Mouse (Mus musculus): ENCODE data around the gene Mgat4b. TPM values are rescaled to one million over a fixed set of nuclear protein-coding genes. Genes with fewer than 3 reads are reported as not detected.

Mgat4b gene
- polyA plus RNA-seq, 1 experiment from 2014 or later = 18.7 TPM

- H3K9me3 ChIP-seq (ENCODE audit: control insufficient read depth, low read length) = no peaks in the 10 kb centered on the region
- H3K4me2 ChIP-seq = no peak overlapping the region
- H3K9ac ChIP-seq (ENCODE audit: low read length) = no peak overlapping the region
- no peak overlapping the region for H3K4me3 ChIP-seq (ENCODE audit: low read depth, low read length)
- no peak for ATAC-seq (ENCODE audit: low FRiP score)
- peaks cover 5% of the 10 kb centered on the region for H3K4me1 ChIP-seq (ENCODE audit: control insufficient read depth, insufficient read depth, low read length)
- no peak for DNase-seq (ENCODE audit: low spot score, missing footprints)
- 82% methylated on average over 5 of the region's 5 CpGs for WGBS
- H3K36me3 ChIP-seq (ENCODE audit: control insufficient read depth, insufficient read depth, low read length) = no peaks in the 10 kb centered on the region
- H3K27me3 ChIP-seq (ENCODE audit: control insufficient read depth, insufficient read depth, low read length) = no peaks in the 10 kb centered on the region
- no peak overlapping the region for H3K27ac ChIP-seq (ENCODE audit: low read depth, low read length)
Measured at GRCm38 (mm10) chr11:50178532-50179488, 31.9 kb upstream of the Mgat4b start.

GRCm38 (mm10) chr11:50180478-50181231 is 30.0 kb upstream of the Mgat4b start:
- WGBS = 78% methylated on average over 6 of the region's 6 CpGs
- H3K4me1 ChIP-seq (ENCODE audit: control insufficient read depth, insufficient read depth, low read length) = no peaks in the 10 kb centered on the region
- DNase-seq (ENCODE audit: low spot score, missing footprints) (no peak), ATAC-seq (ENCODE audit: low FRiP score) (no peak)
- no peaks in the 10 kb centered on the region for H3K9me3 ChIP-seq (ENCODE audit: control insufficient read depth, low read length)
- no peaks in the 10 kb centered on the region for H3K27me3 ChIP-seq (ENCODE audit: control insufficient read depth, insufficient read depth, low read length)
- H3K4me2 ChIP-seq = no peak overlapping the region
- H3K27ac ChIP-seq (ENCODE audit: low read depth, low read length) = no peak overlapping the region
- no peak overlapping the region for H3K9ac ChIP-seq (ENCODE audit: low read length)
- H3K36me3 ChIP-seq (ENCODE audit: control insufficient read depth, insufficient read depth, low read length) = no peaks in the 10 kb centered on the region
- H3K4me3 ChIP-seq (ENCODE audit: low read depth, low read length) = no peak overlapping the region

GRCm38 (mm10) chr11:50182702-50183101 is 28.0 kb upstream of the Mgat4b start:
- ATAC-seq (ENCODE audit: low FRiP score) (no peak), DNase-seq (ENCODE audit: low spot score, missing footprints) (no peak)
- WGBS = 90% methylated on average over 4 of the region's 4 CpGs

GRCm38 (mm10) chr11:50184788-50185187 is 25.9 kb upstream of the Mgat4b start:
- Histone ChIP-seq H3K4me3 (ENCODE audit: low read depth, low read length) (no peak overlapping the region), H3K9ac (ENCODE audit: low read length) (no peak overlapping the region), H3K4me1 (ENCODE audit: control insufficient read depth, insufficient read depth, low read length) (no peaks in the 10 kb centered on the region), H3K27ac (ENCODE audit: low read depth, low read length) (no peak overlapping the region), H3K9me3 (ENCODE audit: control insufficient read depth, low read length) (no peaks in the 10 kb centered on the region), H3K36me3 (ENCODE audit: control insufficient read depth, insufficient read depth, low read length) (no peaks in the 10 kb centered on the region), H3K4me2 (no peak overlapping the region), H3K27me3 (ENCODE audit: control insufficient read depth, insufficient read depth, low read length) (no peaks in the 10 kb centered on the region)
- WGBS = 85% methylated on average over 3 of the region's 3 CpGs
- ATAC-seq (ENCODE audit: low FRiP score) (no peak), DNase-seq (ENCODE audit: low spot score, missing footprints) (no peak)

More at GRCm38 (mm10) chr11:50182702-50183101, 28.0 kb upstream of the Mgat4b start:
- no peak overlapping the region for H3K9ac ChIP-seq (ENCODE audit: low read length)
- no peak overlapping the region for H3K4me3 ChIP-seq (ENCODE audit: low read depth, low read length)
- H3K36me3 ChIP-seq (ENCODE audit: control insufficient read depth, insufficient read depth, low read length) = no peaks in the 10 kb centered on the region
- no peaks in the 10 kb centered on the region for H3K4me1 ChIP-seq (ENCODE audit: control insufficient read depth, insufficient read depth, low read length)
- no peaks in the 10 kb centered on the region for H3K27me3 ChIP-seq (ENCODE audit: control insufficient read depth, insufficient read depth, low read length)
- H3K27ac ChIP-seq (ENCODE audit: low read depth, low read length) = no peak overlapping the region
- no peak overlapping the region for H3K4me2 ChIP-seq
- no peaks in the 10 kb centered on the region for H3K9me3 ChIP-seq (ENCODE audit: control insufficient read depth, low read length)

GRCm38 (mm10) chr11:50188682-50189081 is 22.0 kb upstream of the Mgat4b start:
- Histone ChIP-seq H3K27me3 (ENCODE audit: control insufficient read depth, insufficient read depth, low read length) (no peaks in the 10 kb centered on the region), H3K9ac (ENCODE audit: low read length) (no peak overlapping the region), H3K4me1 (ENCODE audit: control insufficient read depth, insufficient read depth, low read length) (no peaks in the 10 kb centered on the region), H3K27ac (ENCODE audit: low read depth, low read length) (no peak overlapping the region), H3K4me2 (no peak overlapping the region), H3K9me3 (ENCODE audit: control insufficient read depth, low read length) (no peaks in the 10 kb centered on the region), H3K4me3 (ENCODE audit: low read depth, low read length) (no peak overlapping the region), H3K36me3 (ENCODE audit: control insufficient read depth, insufficient read depth, low read length) (no peaks in the 10 kb centered on the region)
- ATAC-seq (ENCODE audit: low FRiP score) (no peak), DNase-seq (ENCODE audit: low spot score, missing footprints) (no peak)
- WGBS = 80% methylated on average over 7 of the region's 7 CpGs

- DNase-seq (ENCODE audit: low spot score, missing footprints) (no peak), ATAC-seq (ENCODE audit: low FRiP score) (no peak)
- WGBS = 89% methylated on average over 4 of the region's 4 CpGs
- Histone ChIP-seq H3K36me3 (ENCODE audit: control insufficient read depth, insufficient read depth, low read length) (no peaks in the 10 kb centered on the region), H3K4me1 (ENCODE audit: control insufficient read depth, insufficient read depth, low read length) (no peaks in the 10 kb centered on the region), H3K9me3 (ENCODE audit: control insufficient read depth, low read length) (no peaks in the 10 kb centered on the region), H3K4me2 (no peak overlapping the region), H3K27ac (ENCODE audit: low read depth, low read length) (no peak overlapping the region), H3K9ac (ENCODE audit: low read length) (no peak overlapping the region), H3K27me3 (ENCODE audit: control insufficient read depth, insufficient read depth, low read length) (no peaks in the 10 kb centered on the region), H3K4me3 (ENCODE audit: low read depth, low read length) (no peak overlapping the region)
Measured at GRCm38 (mm10) chr11:50190362-50190761, 20.3 kb upstream of the Mgat4b start.

- H3K4me1 ChIP-seq (ENCODE audit: control insufficient read depth, insufficient read depth, low read length) = no peaks in the 10 kb centered on the region
- 89% methylated on average over 3 of the region's 3 CpGs for WGBS
- H3K9me3 ChIP-seq (ENCODE audit: control insufficient read depth, low read length) = no peaks in the 10 kb centered on the region
- ATAC-seq (ENCODE audit: low FRiP score) (no peak), DNase-seq (ENCODE audit: low spot score, missing footprints) (no peak)
- H3K27me3 ChIP-seq (ENCODE audit: control insufficient read depth, insufficient read depth, low read length) = no peaks in the 10 kb centered on the region
- H3K4me2 ChIP-seq = no peak overlapping the region
- H3K4me3 ChIP-seq (ENCODE audit: low read depth, low read length) = no peak overlapping the region
- no peak overlapping the region for H3K9ac ChIP-seq (ENCODE audit: low read length)
- H3K27ac ChIP-seq (ENCODE audit: low read depth, low read length) = no peak overlapping the region
- no peaks in the 10 kb centered on the region for H3K36me3 ChIP-seq (ENCODE audit: control insufficient read depth, insufficient read depth, low read length)
Measured at GRCm38 (mm10) chr11:50192278-50192677, 18.4 kb upstream of the Mgat4b start.

GRCm38 (mm10) chr11:50194070-50194469 is 16.6 kb upstream of the Mgat4b start:
- Histone ChIP-seq H3K9ac (ENCODE audit: low read length) (no peak overlapping the region), H3K9me3 (ENCODE audit: control insufficient read depth, low read length) (no peaks in the 10 kb centered on the region), H3K4me1 (ENCODE audit: control insufficient read depth, insufficient read depth, low read length) (no peaks in the 10 kb centered on the region), H3K27me3 (ENCODE audit: control insufficient read depth, insufficient read depth, low read length) (no peaks in the 10 kb centered on the region), H3K4me2 (no peak overlapping the region), H3K4me3 (ENCODE audit: low read depth, low read length) (no peak overlapping the region), H3K27ac (ENCODE audit: low read depth, low read length) (no peak overlapping the region), H3K36me3 (ENCODE audit: control insufficient read depth, insufficient read depth, low read length) (peaks cover 2% of the 10 kb centered on the region; the same call in 1 of the 2 replicates)
- DNase-seq (ENCODE audit: low spot score, missing footprints) (no peak), ATAC-seq (ENCODE audit: low FRiP score) (no peak)
- 80% methylated on average over 7 of the region's 7 CpGs for WGBS

GRCm38 (mm10) chr11:50194793-50195192 is 15.9 kb upstream of the Mgat4b start:
- Histone ChIP-seq H3K27me3 (ENCODE audit: control insufficient read depth, insufficient read depth, low read length) (no peaks in the 10 kb centered on the region), H3K36me3 (ENCODE audit: control insufficient read depth, insufficient read depth, low read length) (peaks cover 5% of the 10 kb centered on the region), H3K9ac (ENCODE audit: low read length) (no peak overlapping the region), H3K27ac (ENCODE audit: low read depth, low read length) (no peak overlapping the region), H3K9me3 (ENCODE audit: control insufficient read depth, low read length) (no peaks in the 10 kb centered on the region), H3K4me1 (ENCODE audit: control insufficient read depth, insufficient read depth, low read length) (no peaks in the 10 kb centered on the region), H3K4me3 (ENCODE audit: low read depth, low read length) (no peak overlapping the region), H3K4me2 (no peak overlapping the region)
- WGBS = 85% methylated on average over 4 of the region's 4 CpGs
- DNase-seq (ENCODE audit: low spot score, missing footprints) = no peak
- no peak for ATAC-seq (ENCODE audit: low FRiP score)
